Mouse (Mus musculus) embryonic facial prominence, embryonic 12.5 days (tissue): ENCODE measurements around the gene Catsper1. TPM values are rescaled to one million over a fixed set of nuclear protein-coding genes. Genes with fewer than 3 reads are reported as not detected.

Experiments
- ATAC-seq: fragments of 200-750 bp; cut with Nextera tagmentation; 2 replicates; pipeline ENCODE4 v1.8.0; 2017; ENCODE audit not compliant: insufficient number of reproducible peaks, insufficient read depth, low FRiP score, low TSS enrichment
- H3K27ac ChIP-seq: fragments of 300-500 bp; sonication (generic); 2 replicates; pipeline ENCODE4 v1.5.1; 2016; ENCODE audit warnings: mild to moderate bottlenecking
- H3K27me3 ChIP-seq: fragments of 300-500 bp; sonication (generic); 2 replicates; pipeline ENCODE4 v1.6.1; 2016; ENCODE audit warnings: mild to moderate bottlenecking, moderate library complexity
- H3K36me3 ChIP-seq: fragments of 300-500 bp; sonication (generic); 2 replicates; pipeline ENCODE4 v1.6.1; 2016; ENCODE audit warnings: mild to moderate bottlenecking
- H3K4me1 ChIP-seq: fragments of 300-500 bp; sonication (generic); 2 replicates; pipeline ENCODE4 v1.6.1; 2016
- H3K4me2 ChIP-seq: fragments of 300-500 bp; sonication (generic); replicated peaks from 2 replicates; pipeline ENCODE4 v1.6.1; 2016; ENCODE audit warnings: mild to moderate bottlenecking, moderate library complexity
- H3K4me3 ChIP-seq: fragments of 300-500 bp; sonication (generic); 2 replicates; pipeline ENCODE4 v1.5.1; 2016; ENCODE audit warnings: mild to moderate bottlenecking
- H3K9ac ChIP-seq: fragments of 300-500 bp; sonication (generic); 2 replicates; pipeline ENCODE4 v1.6.1; 2016; ENCODE audit warnings: mild to moderate bottlenecking, moderate library complexity
- H3K9me3 ChIP-seq: fragments of 300-500 bp; sonication (generic); 2 replicates; pipeline ENCODE4 v1.6.1; 2016; ENCODE audit warnings: mild to moderate bottlenecking, moderate library complexity
- WGBS: fragments of 180-500 bp; shearing (Covaris S2); methylation state at CpG from one replicate; pipeline ENCODE4 v1.1.7; 2016; 5-methylcytosine and 5-hydroxymethylcytosine counted together
- polyA plus RNA-seq: library from polyadenylated mRNA; unstranded; fragments of >200 nt; fragmentation: Nextera tagmentation; extraction: Ambion mirVana; gene quantifications from 2 replicates; pipeline ENCODE4 v1.2.1, GENCODE M21; 2016

Catsper1 gene
- polyA plus RNA-seq, 1 experiment from 2014 or later: not detected

GRCm38 (mm10) chr19:5384715-5385114 lies 49.2 kb downstream of the Catsper1 start:
- Histone ChIP-seq H3K4me2 (no peak overlapping the region), H3K9ac (no peak overlapping the region), H3K9me3 (no peaks in the 10 kb centered on the region), H3K4me3 (no peak overlapping the region), H3K27me3 (no peaks in the 10 kb centered on the region), H3K4me1 (peaks cover 23% of the 10 kb centered on the region), H3K36me3 (peaks cover 64% of the 10 kb centered on the region), H3K27ac (no peak overlapping the region)
- WGBS: 91% methylated on average over 8 of the region's 8 CpGs
- no peak for ATAC-seq

GRCm38 (mm10) chr19:5388011-5388441 lies 52.5 kb downstream of the Catsper1 start:
- no peaks in the 10 kb centered on the region for H3K27me3 ChIP-seq
- peak overlapping the region; percentile 98 for H3K9ac ChIP-seq
- peaks cover 31% of the 10 kb centered on the region for H3K36me3 ChIP-seq
- WGBS: under 1% methylated on average over 42 of the region's 43 CpGs
- no peak for ATAC-seq
- H3K27ac ChIP-seq: peak overlapping the region; percentile 88
- peaks cover 31% of the 10 kb centered on the region for H3K4me1 ChIP-seq
- H3K9me3 ChIP-seq: no peaks in the 10 kb centered on the region
- H3K4me3 ChIP-seq: peak overlapping the region; percentile 99
- H3K4me2 ChIP-seq: peak overlapping the region; percentile 89

- 2% methylated on average over 43 of the region's 43 CpGs for WGBS
- H3K4me2 ChIP-seq: peak within 1 kb of the TSS; percentile 89
- peaks cover 24% of the 10 kb centered on the region for H3K36me3 ChIP-seq
- H3K9me3 ChIP-seq: no peaks in the 10 kb centered on the region
- peaks cover 31% of the 10 kb centered on the region for H3K4me1 ChIP-seq
- peak within 1 kb of the TSS; percentile 88 for H3K27ac ChIP-seq
- H3K9ac ChIP-seq: peak within 1 kb of the TSS; percentile 98
- peak; percentile 94 for ATAC-seq
- H3K27me3 ChIP-seq: no peaks in the 10 kb centered on the region
- peak within 1 kb of the TSS; percentile 99 for H3K4me3 ChIP-seq
These were observed 53.2 kb downstream of the Catsper1 start, which contains the start of gene Sart1 for GRCm38 (mm10) chr19:5388588-5389242. TSS of gene Sart1 (minus strand) at chr19:5388703.

GRCm38 (mm10) chr19:5389647-5390046 lies 54.1 kb downstream of the Catsper1 start:
- Histone ChIP-seq H3K9me3 (no peaks in the 10 kb centered on the region), H3K4me2 (peak overlapping the region; percentile 89), H3K4me1 (peaks cover 31% of the 10 kb centered on the region), H3K4me3 (peak overlapping the region; percentile 99), H3K36me3 (peaks cover 15% of the 10 kb centered on the region), H3K9ac (peak overlapping the region; percentile 46), H3K27me3 (no peaks in the 10 kb centered on the region), H3K27ac (peak overlapping the region; percentile 57; the same call in 1 of the 2 replicates)
- ATAC-seq: no peak
- WGBS: 49% methylated on average over 12 of the region's 12 CpGs

- WGBS: 79% methylated on average over 8 of the region's 8 CpGs
- Histone ChIP-seq H3K36me3 (0 out of 2 replicates have a peak, but pooled peaks cover 8% of the 10 kb centered on the region), H3K27ac (no peak overlapping the region), H3K9me3 (no peaks in the 10 kb centered on the region), H3K9ac (0 out of 2 replicates have a peak overlapping the region, but pooled peaks have one; percentile 46), H3K4me2 (peak overlapping the region; percentile 89), H3K27me3 (no peaks in the 10 kb centered on the region), H3K4me3 (peak overlapping the region; percentile 99; the same call in 1 of the 2 replicates), H3K4me1 (peaks cover 31% of the 10 kb centered on the region)
- ATAC-seq: no peak
These were observed 54.9 kb downstream of the Catsper1 start for GRCm38 (mm10) chr19:5390416-5390815.

- no peak for ATAC-seq
- no peak overlapping the region for H3K9ac ChIP-seq
- H3K36me3 ChIP-seq: no peaks in the 10 kb centered on the region
- no peak overlapping the region for H3K4me3 ChIP-seq
- H3K9me3 ChIP-seq: no peaks in the 10 kb centered on the region
- H3K4me2 ChIP-seq: no peak overlapping the region
- peaks cover 15% of the 10 kb centered on the region for H3K4me1 ChIP-seq
- 80% methylated on average over 4 of the region's 4 CpGs for WGBS
- no peaks in the 10 kb centered on the region for H3K27me3 ChIP-seq
- H3K27ac ChIP-seq: no peak overlapping the region
These were observed 57.4 kb downstream of the Catsper1 start for GRCm38 (mm10) chr19:5392892-5393291.

Other genes with a start within 250 kb of the Catsper1 start
- 67.3 and 73.4 TPM in 2 replicates for gene Yif1a, start 247.2 kb upstream of the Catsper1 start, polyA plus RNA-seq
- 69.7 and 74.9 TPM in 2 replicates for gene Cnih2, start 237.2 kb upstream of the Catsper1 start, polyA plus RNA-seq
- 247 and 248 TPM in 2 replicates for gene Rab1b, start 228.7 kb upstream of the Catsper1 start, polyA plus RNA-seq
- 30.6 and 35.3 TPM in 2 replicates for gene Klc2, start 217.2 kb upstream of the Catsper1 start, polyA plus RNA-seq
- gene Pacs1, start 62.6 kb upstream of the Catsper1 start, polyA plus RNA-seq: 31.3 and 32.2 TPM in 2 replicates
- 386 and 406 TPM in 2 replicates for gene Sf3b2, start 40.3 kb upstream of the Catsper1 start, polyA plus RNA-seq
- gene Gal3st3, start 37.4 kb upstream of the Catsper1 start, polyA plus RNA-seq: 8.1 and 8.5 TPM in 2 replicates
- gene Cst6, start 13.8 kb downstream of the Catsper1 start, polyA plus RNA-seq: 0.52 and 1.3 TPM in 2 replicates
- 63.5 and 66.8 TPM in 2 replicates for gene Eif1ad, start 31.0 kb downstream of the Catsper1 start, polyA plus RNA-seq
- gene Banf1, start 31.4 kb downstream of the Catsper1 start, polyA plus RNA-seq: 384 and 411 TPM in 2 replicates
- 98.9 and 107 TPM in 2 replicates for gene Sart1, start 53.0 kb downstream of the Catsper1 start, polyA plus RNA-seq
- 0.45 and 0.55 TPM in 2 replicates for gene Tsga10ip, start 66.8 kb downstream of the Catsper1 start, polyA plus RNA-seq
- gene Drap1, start 89.2 kb downstream of the Catsper1 start, polyA plus RNA-seq: 303 and 323 TPM in 2 replicates
- 67.2 and 67.9 TPM in 2 replicates for gene AI837181, start 89.4 kb downstream of the Catsper1 start, polyA plus RNA-seq
- gene Fosl1, start 111.8 kb downstream of the Catsper1 start, polyA plus RNA-seq: not detected in 2 replicates
- 10.8 and 11.0 TPM in 2 replicates for gene Ccdc85b, start 122.2 kb downstream of the Catsper1 start, polyA plus RNA-seq
- 146 and 150 TPM in 2 replicates for gene Fibp, start 124.9 kb downstream of the Catsper1 start, polyA plus RNA-seq
- 1.9 and 2.1 TPM in 2 replicates for gene Ctsw, start 132.8 kb downstream of the Catsper1 start, polyA plus RNA-seq
- 145 TPM in 2 replicates for gene Efemp2, start 138.2 kb downstream of the Catsper1 start, polyA plus RNA-seq
- 44.1 and 46.6 TPM in 2 replicates for gene Mus81, start 152.7 kb downstream of the Catsper1 start, polyA plus RNA-seq
- gene Cfl1, start 154.7 kb downstream of the Catsper1 start, polyA plus RNA-seq: 2,582 and 2,586 TPM in 2 replicates
- gene 1700020D05Rik, start 168.0 kb downstream of the Catsper1 start, polyA plus RNA-seq: 0.15 TPM in 1 of 2 replicates, not detected in the other
- gene Snx32, start 174.8 kb downstream of the Catsper1 start, polyA plus RNA-seq: 11.9 and 15.2 TPM in 2 replicates
- 1.3 and 1.6 TPM in 2 replicates for gene Ovol1, start 224.9 kb downstream of the Catsper1 start, polyA plus RNA-seq
- gene Ap5b1, start 232.3 kb downstream of the Catsper1 start, polyA plus RNA-seq: 2.8 and 3.2 TPM in 2 replicates